Mouse (Mus musculus) c-Kit-positive CD71-positive TER-119-positive erythroid progenitor cells, embryonic 14.5 days (primary cell): ENCODE measurements at regions not wholly inside any gene's neighbourhood (a gene's known extent, or its start where the extent isn't known, plus 50 kb on each side); places are given as distances from the start of the nearest gene placed in this dataset.

Experiments
- DNase-seq: peaks from one replicate; pipeline ENCODE4 v3.0.0-alpha.2; 2013; ENCODE audit warnings: low spot score

GRCm38 (mm10) chr15:67901191-67901601 lies 1400.5 kb upstream of the Lrrc6 start:
- DNase-seq = no peak

DNA sequence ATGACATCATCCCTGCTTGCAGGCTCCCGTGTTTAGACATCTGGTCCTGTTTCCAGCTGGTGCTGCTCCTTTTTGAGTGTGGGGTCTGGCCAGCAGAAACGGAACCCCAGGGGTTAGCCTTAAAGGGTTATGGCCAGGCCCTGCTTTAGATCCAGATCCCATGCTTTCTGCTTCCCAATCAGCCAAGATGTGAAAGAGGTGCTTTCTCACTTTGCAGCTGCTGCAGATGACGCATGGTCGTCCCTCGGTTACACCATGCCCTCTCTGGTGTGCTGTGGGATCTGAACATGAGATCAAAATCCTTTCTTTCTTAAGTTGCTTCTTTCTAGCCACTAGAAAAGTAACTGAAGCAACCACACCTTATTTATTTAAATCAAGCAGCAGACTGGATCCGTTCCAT lies 1399.1 kb upstream of the Lrrc6 start:
- no peak for DNase-seq

DNA sequence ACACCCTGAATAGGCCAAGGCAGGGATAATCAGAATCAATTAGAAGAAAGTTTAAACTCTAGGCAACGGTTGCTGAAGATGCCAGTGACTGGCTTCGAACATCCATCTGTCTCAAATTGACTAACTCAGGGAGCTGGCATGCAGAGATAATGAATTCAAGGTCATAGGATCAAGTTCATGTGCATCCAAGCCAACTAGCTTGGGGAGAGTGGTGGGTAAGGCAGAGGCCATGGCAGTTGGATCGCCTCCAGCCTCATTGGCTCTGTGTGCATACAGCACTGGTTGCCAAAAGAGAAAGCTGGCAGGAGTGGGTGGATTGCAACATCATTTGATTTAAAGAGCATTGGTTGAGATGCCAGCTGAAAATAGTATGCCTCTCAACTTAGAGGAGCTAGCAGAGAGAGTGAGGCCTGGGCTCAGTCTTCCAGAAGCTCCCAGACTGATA lies 1398.3 kb upstream of the Lrrc6 start:
- no peak for DNase-seq

DNA sequence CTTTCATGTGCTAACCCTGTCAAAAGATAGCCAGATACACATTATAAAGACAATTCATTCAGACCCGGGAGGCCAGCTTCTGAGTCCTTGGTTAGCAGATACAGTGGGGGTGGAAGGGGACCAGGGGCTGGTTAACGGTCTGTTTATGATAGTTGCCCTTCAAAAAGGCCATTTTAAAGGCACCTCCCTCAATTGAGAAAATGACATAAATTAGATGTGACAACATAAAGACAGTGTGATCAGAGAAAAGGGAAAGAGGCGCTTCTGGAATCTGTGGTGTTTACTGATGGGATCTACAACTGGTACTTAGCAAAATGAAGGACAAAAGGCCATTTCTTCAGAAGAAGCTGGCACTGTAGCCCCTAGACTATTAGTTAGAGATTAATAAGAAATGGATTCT lies 1391.4 kb upstream of the Lrrc6 start:
- no peak for DNase-seq

DNA sequence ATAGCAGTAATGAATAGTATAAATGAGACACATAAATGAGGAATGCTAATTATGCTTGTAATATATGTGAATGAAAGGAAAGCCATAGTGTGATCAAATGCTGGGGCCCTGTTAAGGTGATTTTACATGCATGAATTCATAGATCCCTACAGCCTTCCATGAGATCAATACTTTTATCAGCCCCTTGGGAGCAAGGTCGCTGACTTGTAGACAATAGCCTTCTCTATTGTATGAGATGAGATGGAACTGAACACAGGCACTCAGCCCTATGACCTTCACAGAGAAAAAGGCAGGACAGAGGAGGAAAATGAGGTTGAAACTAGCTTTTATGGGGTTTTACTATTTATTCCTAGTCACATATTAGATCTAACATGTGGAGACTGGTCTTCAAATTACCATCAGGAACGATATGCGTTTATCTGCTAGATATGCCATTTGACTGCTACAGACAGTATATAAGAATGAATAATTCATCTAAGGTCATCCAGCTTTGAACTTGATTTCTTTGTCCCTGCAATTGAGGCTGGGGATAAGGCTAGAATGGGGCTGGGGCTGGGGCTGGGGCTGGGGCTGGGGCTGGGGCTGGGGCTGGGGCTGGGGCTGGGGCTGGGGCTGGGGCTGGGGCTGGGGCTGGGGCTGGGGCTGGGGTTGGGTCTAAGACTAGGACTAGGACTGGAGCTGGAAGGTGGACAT lies 1390.0 kb upstream of the Lrrc6 start:
- no peak for DNase-seq

- no peak for DNase-seq
These were observed 1387.8 kb upstream of the Lrrc6 start for GRCm38 (mm10) chr15:67888548-67888947.

GRCm38 (mm10) chr15:67855291-67855690 lies 1354.6 kb upstream of the Lrrc6 start:
- DNase-seq = no peak

- DNase-seq = no peak
These were observed 1349.4 kb upstream of the Lrrc6 start for GRCm38 (mm10) chr15:67850118-67850517.

DNA sequence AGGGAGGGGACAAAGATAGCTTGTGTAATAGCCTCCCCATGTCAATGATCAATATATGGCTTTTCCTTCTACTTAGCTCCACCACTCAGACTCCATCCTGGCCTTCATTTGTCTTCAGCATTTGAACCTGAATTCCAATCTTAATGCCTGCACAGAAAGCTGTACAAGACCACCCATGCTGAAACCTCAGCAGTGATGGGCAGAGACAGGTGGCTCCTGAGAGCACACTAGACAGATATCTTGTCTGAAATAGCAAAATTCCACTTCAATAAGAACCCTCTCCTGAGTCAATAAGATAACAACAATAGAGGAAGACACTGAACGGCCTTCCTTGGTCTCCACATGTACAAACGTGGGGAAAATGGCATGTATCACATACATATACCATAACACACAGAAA lies 1345.0 kb upstream of the Lrrc6 start:
- no peak for DNase-seq

DNA sequence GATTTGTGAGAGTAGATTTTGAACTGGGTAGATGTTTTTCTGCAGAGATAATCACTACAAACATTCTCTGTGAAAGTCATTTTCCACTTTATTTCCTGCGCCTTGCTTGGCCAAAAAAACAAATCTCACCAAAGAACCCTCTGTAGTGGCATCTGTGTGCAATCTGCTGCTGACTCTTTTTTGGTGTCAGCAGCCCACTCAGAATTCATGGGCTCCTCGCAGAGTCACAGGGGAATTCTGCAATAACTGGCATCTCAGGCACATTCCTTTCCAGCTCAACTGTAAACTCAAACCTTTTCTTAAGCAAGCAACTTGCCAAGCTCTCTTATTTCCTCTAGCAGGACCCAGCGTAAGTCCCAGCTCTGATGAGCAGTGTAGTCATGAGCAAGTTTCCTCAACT lies 1340.0 kb upstream of the Lrrc6 start:
- no peak for DNase-seq

GRCm38 (mm10) chr15:67825796-67826484 lies 1325.2 kb upstream of the Lrrc6 start:
- no peak for DNase-seq

GRCm38 (mm10) chr15:67823226-67823625 lies 1322.5 kb upstream of the Lrrc6 start:
- no peak for DNase-seq

- DNase-seq = no peak
These were observed 1299.2 kb upstream of the Lrrc6 start for GRCm38 (mm10) chr15:67799871-67800270.

DNA sequence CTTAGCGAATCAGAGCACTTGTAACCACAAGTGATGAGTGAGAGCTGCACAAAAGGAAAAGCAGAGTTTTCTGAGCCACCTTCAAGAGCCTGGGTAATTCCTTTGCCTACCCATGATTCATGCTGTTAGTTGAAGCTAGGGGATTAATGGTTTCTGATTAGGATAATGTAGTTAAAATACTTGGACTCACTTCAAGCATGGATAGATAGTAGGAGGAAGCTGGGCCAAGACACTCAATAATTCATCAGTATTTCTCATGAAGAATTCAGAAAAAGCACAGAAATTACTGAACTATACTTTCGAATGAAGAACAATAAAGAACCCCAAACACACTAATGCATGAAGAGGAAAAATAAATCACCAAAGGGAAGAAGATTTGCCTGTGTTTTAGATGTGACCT lies 1294.9 kb upstream of the Lrrc6 start:
- DNase-seq = no peak

DNA sequence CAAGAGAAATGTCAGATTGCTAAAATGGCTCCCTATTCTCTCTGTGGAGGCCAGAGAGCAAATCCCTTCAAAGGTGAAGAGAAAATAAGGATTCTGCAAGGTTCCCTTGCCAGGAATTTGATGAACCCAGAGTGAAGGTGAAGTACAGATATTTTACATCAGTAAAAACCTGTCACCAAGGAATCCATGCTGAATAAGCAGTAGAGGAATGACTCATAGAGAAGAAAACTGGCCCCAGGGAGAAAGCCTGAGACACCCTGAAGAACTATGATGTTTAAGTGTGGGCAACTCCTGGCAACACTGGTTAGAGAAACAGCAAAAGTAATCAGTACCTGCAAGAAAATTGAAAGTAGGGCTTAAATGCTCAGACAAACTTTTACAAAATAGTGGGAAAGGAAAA lies 1292.1 kb upstream of the Lrrc6 start:
- no peak for DNase-seq

DNA sequence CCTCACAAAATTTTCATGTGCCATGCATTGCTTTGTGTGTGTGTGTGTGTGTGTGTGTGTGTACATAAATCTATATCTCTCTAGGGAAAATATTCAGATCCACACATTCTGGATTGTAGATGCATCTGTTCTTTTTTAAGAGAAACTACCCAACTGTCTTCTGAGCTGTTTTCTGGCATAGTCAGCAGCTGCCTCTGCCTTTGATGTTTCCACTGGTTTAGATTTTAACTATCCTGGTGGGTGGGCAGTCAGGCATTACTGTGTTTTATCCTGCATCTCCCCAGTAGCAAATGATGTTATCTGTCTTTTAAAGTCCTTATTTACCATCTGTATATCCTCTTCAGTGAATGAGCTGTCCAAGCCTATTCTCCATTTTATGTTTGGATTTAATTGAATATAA lies 1287.9 kb upstream of the Lrrc6 start:
- no peak for DNase-seq

DNA sequence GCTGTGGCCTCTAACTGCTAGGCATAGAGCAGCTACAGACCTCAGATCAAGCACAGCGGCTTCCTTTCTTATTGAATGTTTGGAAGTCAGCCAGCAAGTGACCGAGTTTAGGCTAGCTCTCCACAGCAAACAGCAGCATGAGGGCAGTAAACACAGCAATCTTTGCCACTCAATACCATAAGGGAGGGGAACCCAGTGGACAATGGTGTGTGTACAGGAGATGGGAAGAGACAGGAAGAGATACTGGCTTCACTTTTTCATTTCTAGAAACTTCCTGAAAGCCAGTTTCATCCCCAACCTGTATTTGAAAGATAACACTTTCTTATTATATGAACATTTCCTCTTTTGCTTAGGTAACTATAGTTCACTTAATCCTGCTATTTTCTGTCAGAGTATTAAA lies 1284.9 kb upstream of the Lrrc6 start:
- DNase-seq = no peak

GRCm38 (mm10) chr15:67783754-67784153 lies 1283.0 kb upstream of the Lrrc6 start:
- DNase-seq = no peak

- DNase-seq = no peak
These were observed 1281.8 kb upstream of the Lrrc6 start for GRCm38 (mm10) chr15:67782505-67782904.

GRCm38 (mm10) chr15:67780856-67781255 lies 1280.1 kb upstream of the Lrrc6 start:
- no peak for DNase-seq

- DNase-seq = no peak
These were observed 1266.9 kb upstream of the Lrrc6 start for GRCm38 (mm10) chr15:67767624-67768023.

- no peak for DNase-seq
These were observed 1258.5 kb upstream of the Lrrc6 start for GRCm38 (mm10) chr15:67759221-67759620.

DNA sequence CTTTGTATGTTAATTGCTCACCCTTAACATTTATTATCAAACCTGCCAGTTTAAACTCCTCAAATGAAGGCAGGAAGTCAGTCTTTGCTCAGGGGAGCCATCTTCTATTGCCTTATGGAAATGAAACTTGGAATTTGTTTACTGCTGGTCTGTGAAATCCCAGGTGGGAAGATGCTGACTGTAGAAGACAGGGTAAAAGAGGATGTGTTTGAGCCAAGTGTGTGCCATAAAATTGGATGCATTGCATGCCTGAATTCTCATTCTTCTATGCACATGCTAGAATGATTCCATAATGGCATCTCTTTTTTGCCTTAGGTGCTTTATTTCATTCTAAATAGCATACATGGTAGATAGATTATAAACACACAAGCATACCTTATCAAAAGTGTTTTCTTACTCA lies 1249.9 kb upstream of the Lrrc6 start:
- no peak for DNase-seq

- no peak for DNase-seq
These were observed 1242.6 kb upstream of the Lrrc6 start for GRCm38 (mm10) chr15:67743332-67743731.
